Mouse (Mus musculus) heart, adult 2 months (tissue): ENCODE data around the gene Prpsap1.

Experiments
- CTCF ChIP-seq: fragments of 200-600 bp; IDR thresholded peaks from 2 replicates; pipeline ENCODE4 v1.8.1; 2022; ENCODE audit warnings: antibody characterized with exemption, mild to moderate bottlenecking, moderate library complexity
- EP300 ChIP-seq: fragments of 200-500 bp; IDR thresholded peaks from 2 replicates; pipeline ENCODE4 v1.6.1; 2011; ENCODE audit warnings: low read depth, low read length, control low read depth; ENCODE audit not compliant: insufficient read depth
- POLR2A ChIP-seq: fragments of 200-500 bp; IDR thresholded peaks from 2 replicates; pipeline ENCODE4 v1.6.1; 2011; ENCODE audit warnings: mild to moderate bottlenecking, low read depth, low read length, control low read depth; ENCODE audit not compliant: insufficient read depth

DNA sequence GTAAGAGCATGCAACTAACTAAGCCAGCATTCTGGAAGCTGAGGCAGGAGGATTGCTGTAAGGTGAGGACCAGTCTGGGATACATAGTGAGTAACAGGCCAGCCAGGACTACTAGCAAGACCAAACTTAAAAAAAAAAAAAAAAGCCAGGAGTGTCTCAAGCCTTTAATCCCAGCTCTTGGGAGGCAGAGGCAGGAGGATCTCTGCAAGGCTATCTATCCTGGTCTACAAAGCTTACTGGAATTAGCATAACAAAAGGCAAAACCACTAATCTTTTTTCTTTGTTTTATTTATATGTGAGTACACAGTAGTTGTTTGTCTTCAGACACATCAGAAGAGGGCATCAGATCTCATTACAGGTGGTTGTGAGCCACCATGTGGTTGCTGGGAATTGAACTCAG is 5.8 kb downstream of the Prpsap1 start:
- TF ChIP-seq CTCF = no peak
- TF ChIP-seq EP300 = no peak
- TF ChIP-seq POLR2A = no peak
